Mouse (Mus musculus): Measurements from ENCODE around the gene Crip2.
A peak's percentile ranks its signal among the peaks of the same experiment; 100 is the strongest.

Crip2 gene

GRCm38 (mm10) chr12:113185442-113186291, 45.6 kb downstream of the Crip2 start, which contains the start of gene Tmem121:
Tmem121 (plus strand) TSS chr12:113185930.
- no peak for DNase-seq (ENCODE audit: low spot score)

GRCm38 (mm10) chr12:113186326-113187010, 46.4 kb downstream of the Crip2 start:
- DNase-seq (ENCODE audit: low spot score), result no peak

GRCm38 (mm10) chr12:113187011-113187375, 47.0 kb downstream of the Crip2 start:
- DNase-seq (ENCODE audit: low spot score), result no peak

- peak; percentile 56 for DNase-seq (ENCODE audit: low spot score)
Measured at GRCm38 (mm10) chr12:113187584-113188295, 47.7 kb downstream of the Crip2 start.

- no peak for DNase-seq (ENCODE audit: low spot score)
Measured at GRCm38 (mm10) chr12:113188349-113189055, 48.5 kb downstream of the Crip2 start.

- DNase-seq (ENCODE audit: low spot score), result no peak
Measured at GRCm38 (mm10) chr12:113193423-113193822, 53.4 kb downstream of the Crip2 start.

Data from spleen, adult 12 weeks (tissue).